Mouse (Mus musculus): Measurements from ENCODE around the gene Zfp277. TPM values are rescaled to one million over a fixed set of nuclear protein-coding genes. Genes with fewer than 3 reads are reported as not detected.
A peak's percentile ranks its signal among the peaks of the same experiment; 100 is the strongest.

Gene Zfp277
- total RNA-seq, 2 experiments from 2014 or later = 18.7 to 19.6 TPM

GRCm38 (mm10) chr12:40438049-40438448, 7.7 kb downstream of the Zfp277 start:
- DNase-seq = no peak

DNA sequence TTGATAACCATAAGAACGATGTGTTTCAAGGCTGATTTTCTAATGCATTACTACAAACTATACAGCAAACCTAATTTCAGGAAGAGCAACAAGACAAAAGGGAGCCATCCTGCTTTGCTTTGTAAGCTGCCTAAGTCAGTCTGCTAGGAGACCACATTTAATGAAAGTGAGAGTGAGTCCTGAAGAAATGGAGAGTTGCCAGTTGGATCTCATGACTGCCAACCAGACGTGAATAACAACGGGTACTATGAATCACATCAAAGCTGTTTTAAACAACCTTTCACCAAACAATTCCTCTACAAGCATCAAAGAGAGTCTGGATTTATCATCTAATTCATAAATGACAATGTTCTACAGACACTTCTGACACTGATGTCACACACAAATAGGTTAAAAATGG, 11.6 kb downstream of the Zfp277 start:
- peak; percentile 23 for DNase-seq

DNA sequence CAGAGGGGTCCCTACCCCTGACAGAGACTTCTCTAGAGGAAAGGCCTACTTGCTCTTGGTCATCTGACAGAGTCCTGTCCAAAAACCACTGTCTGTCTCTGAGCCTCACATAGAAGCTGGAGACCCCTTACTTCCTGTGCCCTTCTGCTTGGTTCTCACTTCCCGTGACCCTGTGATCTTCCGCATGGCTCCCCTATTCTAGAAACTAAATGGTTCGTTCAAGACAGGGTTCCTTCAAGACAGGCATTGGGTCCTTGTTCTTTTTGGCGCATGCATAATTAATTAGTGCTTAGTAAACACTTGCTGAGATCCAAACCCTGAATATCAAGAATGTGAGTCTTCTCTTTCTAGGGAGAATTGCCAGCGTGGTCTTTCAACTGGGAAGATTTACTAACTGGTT, 14.6 kb downstream of the Zfp277 start:
- no peak for DNase-seq

- no peak for DNase-seq
Observed at GRCm38 (mm10) chr12:40429976-40430375, 15.7 kb downstream of the Zfp277 start.

- DNase-seq = no peak
Observed at GRCm38 (mm10) chr12:40427606-40428005, 18.1 kb downstream of the Zfp277 start.

- DNase-seq = no peak
Observed at GRCm38 (mm10) chr12:40424991-40425390, 20.7 kb downstream of the Zfp277 start.

GRCm38 (mm10) chr12:40417257-40417656, 28.4 kb downstream of the Zfp277 start:
- no peak for DNase-seq

DNA sequence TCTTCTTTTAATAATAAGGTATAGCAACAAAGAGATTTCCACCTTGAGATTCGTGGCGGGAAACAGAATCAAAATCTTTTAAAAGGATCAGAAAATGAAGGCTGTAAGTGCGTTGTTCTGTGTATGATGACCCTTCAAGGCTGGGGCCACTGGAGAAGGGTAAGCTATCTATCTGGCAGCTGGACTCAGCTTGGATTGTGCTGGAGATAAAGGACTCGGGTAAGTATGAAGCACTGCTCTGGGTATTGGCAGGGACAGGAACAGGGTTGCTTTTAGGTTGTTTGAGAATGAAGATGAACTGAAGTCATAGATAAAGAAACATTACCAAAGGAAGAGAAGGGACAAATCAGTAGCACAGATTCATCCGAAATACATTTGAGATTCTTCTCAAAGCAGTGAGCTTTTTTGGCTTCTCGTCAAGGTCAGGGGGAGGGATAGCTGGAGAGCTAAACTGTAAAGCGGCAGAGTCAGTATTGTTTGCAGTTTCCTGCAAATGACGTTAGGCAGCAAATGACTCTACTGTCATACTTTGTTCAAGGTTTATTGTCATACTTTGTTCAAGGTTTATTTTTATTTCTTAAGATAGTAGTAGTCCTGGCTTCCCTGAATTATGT, 30.3 kb downstream of the Zfp277 start:
- DNase-seq = peak; percentile 18

DNA sequence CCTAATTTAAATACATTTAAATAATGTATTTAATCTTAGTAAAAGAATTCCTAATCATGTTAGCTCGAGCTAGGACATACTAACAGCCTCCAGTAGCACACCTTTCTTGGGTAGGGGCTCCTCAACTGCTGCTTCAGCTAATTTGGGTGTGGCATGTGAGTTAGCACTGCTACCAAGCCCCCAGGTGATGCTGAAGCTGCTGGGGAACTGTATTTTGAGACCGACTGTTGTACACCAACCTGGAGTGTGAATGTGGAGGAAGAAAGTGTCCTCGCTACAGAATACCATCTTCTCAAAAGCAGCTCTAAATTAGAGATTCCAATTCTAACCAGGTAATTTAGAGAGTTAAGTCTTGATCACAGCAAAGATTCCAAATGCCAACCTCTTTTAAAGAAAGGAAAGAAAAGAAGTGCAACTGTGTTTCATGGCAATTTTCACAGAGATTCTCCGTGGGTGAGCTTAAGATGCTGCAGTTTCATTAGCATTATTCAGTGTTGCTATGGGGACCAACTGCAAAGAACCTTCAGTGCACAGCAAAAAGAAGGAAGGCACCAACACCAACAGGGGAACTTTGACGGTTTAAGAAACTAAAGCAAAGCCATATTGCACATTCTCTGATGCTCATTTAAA, 30.9 kb downstream of the Zfp277 start:
- no peak for DNase-seq

DNA sequence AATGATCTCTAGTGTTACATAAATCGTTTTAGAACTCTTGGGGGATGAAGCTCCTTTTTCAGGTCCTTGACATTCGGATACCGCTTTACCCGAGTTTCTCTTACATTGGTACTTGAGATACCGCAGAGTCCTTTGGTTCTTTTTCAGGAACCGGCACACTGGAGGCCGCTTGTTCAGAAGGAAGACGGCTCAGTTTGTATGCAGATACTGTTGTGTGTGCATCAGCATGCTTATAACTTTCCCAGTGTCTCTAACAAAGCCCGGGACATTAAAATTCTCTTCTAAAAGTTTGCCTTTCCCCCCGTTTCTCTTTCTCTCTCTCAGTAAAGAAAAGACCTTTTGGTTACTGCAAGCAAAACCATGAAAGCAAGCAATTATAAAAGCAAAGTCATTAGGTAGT, 45.9 kb downstream of the Zfp277 start:
- DNase-seq = no peak

DNA sequence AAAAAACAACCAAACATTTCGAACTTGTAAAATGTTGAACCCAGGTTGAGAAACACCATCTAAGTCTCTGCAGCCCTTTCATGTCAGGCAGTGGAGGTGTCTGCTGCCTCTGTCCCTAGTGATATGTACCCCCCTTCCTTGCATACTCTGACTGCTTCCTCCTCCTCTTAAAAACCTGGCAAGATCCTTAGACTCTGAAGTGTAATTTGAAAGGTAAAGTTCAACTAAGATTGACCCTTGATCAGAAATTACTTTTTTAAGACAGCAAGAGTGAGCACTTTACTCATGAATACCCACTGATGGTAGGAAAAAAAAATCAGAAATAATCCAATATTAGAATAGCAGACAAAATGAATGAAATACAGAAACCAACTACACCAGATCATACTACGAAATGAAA, 46.3 kb downstream of the Zfp277 start:
- DNase-seq = no peak

DNA sequence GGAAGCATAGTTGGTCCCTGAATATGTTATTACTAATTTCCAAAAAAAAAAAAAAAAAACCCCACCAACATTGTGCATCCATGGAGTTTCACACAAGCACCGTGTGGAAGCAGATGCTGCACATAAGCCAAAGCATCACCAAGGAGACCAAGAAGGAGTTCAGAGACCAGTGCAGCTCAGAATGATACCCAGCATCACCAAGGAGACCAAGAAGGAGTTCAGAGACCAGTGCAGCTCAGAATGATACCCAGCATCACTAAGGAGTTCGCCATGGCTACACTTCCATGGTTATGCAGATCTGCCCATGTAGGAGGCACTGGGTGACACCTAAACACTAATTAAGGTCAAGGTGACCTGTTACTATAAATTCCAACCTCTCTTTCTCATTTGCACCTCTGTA, 46.8 kb downstream of the Zfp277 start:
- no peak for DNase-seq

DNA sequence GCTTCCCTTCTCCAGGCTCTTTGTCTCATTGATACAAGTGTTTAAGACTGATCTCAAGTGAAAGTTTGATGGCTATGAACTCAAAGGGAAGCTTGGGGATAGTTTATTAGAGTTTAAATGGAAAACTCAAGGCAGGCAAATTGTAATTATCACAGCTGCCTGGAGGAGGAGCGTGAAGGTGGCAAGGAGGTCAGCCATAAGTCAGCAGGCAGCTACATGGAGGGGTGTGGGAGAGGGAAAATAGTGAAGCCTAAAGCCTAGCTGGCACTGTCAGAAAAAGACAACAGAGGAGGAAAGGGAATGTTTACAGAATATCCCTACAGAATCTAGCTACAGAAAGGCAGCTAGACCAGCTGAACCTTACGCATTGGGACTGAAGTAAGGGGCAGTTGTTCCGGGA, 52.8 kb downstream of the Zfp277 start:
- DNase-seq = no peak

DNA sequence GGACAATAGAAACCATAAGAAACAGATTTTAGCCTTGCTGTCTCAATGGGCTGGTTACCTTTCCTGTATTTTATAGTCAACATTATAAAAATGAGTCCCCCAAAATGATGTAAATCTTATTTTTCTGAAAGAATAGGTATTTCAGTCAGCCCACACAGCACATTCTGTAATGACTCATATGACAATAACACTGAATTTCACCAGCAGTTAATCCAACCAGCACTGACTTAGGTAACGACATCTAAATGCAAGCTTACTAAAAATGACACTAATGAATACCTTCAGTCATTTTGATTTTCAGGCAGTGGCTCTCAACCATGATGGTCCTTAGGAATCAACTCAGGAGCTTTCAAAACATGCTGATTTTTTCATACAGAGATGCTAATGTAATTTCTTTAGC, 54.4 kb downstream of the Zfp277 start:
- no peak for DNase-seq

- no peak for DNase-seq
Observed at GRCm38 (mm10) chr12:40387786-40388185, 57.9 kb downstream of the Zfp277 start.

DNA sequence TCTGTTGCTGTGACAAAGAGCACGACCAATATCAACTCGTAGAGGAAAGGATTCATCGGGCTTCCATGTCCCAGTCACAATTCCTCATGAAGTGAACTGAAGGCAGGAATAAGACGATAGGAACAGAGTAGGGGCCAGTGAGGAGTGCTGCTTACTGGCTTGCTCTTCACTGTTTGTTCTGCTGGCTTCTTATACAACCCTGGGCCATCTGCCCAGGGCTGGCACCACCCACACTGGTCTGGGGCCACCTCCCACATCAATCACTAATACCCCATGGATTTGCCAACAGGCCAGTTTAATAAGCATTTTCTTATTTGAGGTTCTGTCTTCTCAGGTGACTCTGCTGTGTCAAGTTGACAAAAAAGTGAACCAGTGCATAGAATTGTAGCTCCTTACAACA, 60.4 kb downstream of the Zfp277 start:
- no peak for DNase-seq

DNA sequence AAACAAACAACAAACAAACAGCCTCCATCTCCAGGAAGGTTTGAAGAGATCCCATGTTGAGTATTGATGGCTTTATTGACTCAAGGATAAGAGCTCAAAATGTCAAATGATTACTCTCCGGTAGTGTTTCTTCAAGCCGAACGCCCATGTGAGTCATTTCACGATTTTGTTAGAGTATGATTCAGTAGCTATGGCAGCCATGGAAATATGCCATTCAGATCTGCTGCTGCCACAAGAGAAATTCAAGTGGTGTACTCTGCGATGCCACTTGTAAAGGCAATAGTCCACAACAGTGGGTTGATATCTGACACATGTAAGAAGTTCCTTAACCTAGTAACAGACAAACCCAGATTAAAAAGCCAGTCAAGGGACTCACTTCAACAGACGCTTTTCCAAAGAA, 62.0 kb downstream of the Zfp277 start:
- DNase-seq = peak; percentile 8

- DNase-seq = no peak
Observed at GRCm38 (mm10) chr12:40382539-40382938, 63.2 kb downstream of the Zfp277 start.

GRCm38 (mm10) chr12:40381824-40382223, 63.9 kb downstream of the Zfp277 start:
- DNase-seq = no peak

- DNase-seq = no peak
Observed at GRCm38 (mm10) chr12:40381173-40381801, 64.4 kb downstream of the Zfp277 start.

DNA sequence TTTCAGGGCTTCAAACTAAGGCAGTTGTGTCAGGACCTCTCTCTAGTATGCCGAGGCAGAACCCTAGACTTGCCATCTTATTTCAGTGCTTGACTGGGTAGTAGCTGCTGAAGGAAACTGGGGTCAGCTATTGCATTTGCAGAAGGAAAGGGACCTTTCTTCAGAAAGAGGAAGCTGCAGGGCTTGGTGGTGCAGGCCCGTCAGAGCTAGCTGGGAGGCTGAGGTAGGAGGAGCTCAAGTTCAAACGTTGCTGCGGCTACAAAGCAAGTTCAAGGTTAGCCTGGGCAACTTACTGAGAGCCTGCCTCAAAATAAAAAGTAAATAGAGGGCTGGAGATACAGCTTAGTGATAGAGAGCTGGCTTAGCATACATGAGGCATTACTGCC, 66.2 kb downstream of the Zfp277 start:
- no peak for DNase-seq

DNA sequence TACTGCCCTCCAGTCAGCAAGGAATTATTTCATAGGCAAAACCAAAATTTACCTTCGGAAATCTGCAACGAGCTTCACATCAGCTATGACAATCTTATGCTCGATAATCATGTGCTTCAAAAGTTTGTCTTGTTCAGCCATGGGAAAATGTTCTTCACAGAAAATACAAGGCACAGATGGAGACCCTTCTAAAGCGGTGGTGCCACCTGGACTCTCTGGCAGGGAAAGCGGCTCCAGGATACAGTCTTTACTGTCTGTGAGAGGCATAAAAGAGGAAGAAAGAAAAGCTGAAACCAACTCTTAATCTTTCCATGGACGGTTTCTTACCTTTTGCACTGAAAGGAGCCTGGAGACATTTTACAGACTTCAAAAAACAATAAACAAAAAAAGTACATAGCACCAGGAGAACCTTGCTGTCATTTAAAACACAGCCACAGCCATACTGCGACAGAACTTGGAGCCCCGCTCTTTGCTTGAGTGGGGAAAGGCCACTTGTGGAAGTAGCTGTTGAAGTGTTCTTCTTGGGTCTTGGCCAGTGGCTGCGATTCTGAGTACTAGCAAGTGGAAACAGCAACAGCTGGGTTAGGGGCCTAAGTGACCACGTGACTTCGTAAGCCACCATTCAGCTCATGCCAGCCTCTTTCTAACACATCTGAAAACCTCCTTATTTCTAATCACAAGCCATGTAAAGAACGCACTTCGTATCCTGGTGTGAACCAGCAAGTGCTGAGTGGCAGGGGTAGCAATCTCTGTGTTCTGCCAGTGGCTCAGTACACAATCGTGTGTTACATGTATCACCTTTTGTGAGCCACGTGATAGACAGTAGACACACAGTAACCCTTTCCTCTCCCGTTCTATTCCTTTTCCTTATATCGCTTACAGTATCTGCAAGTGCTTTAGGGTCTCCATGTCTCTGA, 66.8 kb downstream of the Zfp277 start:
- DNase-seq = peak; percentile 53

DNA sequence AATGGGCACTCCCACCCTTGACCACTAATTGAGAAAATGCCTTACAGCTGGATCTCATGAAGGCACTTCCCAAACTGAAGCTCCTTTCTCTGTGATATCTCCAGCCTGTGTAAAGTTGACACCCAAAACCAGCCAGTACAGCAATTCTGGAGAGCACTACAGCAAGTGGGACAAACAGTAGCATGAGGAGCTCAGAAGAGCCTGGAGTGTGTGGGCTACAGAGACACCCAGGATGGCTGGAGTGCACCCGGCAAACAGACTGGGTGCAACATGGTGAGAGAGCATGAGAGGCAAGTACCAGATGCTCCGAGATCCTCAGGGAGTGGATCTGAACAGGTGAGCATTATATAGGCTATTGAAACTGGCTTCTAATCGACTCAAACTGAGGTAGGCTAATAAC, 93.8 kb downstream of the Zfp277 start:
- DNase-seq = no peak
